Mouse (Mus musculus) stomach, postnatal 0 days (tissue): ENCODE results near the gene Socs7.

Experiments used
- CTCF ChIP-seq: IDR thresholded peaks from 2 replicates; pipeline ENCODE4 v1.5.1; 2016; ENCODE audit warnings: antibody characterized with exemption, low read depth, mild to moderate bottlenecking, moderate library complexity
- EP300 ChIP-seq: optimal IDR thresholded peaks from 2 replicates; pipeline ENCODE3; 2016; ENCODE audit warnings: antibody characterized with exemption

DNA sequence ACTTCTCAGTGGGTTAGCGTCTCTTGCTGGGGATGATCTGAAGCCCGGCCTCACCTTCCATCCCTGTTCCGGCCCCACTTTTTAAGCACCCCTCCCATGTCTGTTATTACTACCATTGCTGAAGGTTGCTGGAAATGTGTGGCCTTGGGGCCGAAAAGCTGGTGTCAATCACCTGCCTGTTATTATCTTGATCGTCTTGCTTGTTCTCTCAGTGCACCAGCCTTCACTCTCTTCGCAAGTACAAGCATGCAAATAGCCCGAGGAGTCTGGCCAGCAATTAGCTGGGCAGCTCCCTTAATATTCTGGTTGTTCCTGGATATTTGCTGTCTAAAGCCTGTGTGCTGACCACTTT is 1.3 kb downstream of the Socs7 start:
- TF ChIP-seq CTCF (no peak), EP300 (no peak)
